Mouse (Mus musculus) ES-Bruce4 (cell line): ENCODE data around the gene Krtap4-16.

Experiments used
- CTCF ChIP-seq: IDR thresholded peaks from one replicate; pipeline ENCODE4 v1.8.1; 2011; ENCODE audit warnings: low read depth, low read length
- EP300 ChIP-seq: IDR thresholded peaks from 2 replicates; pipeline ENCODE4 v1.6.1; 2011; ENCODE audit warnings: low read depth, low read length; ENCODE audit not compliant: insufficient read depth
- POLR2A ChIP-seq: IDR thresholded peaks from one replicate; pipeline ENCODE4 v1.8.1; 2011; ENCODE audit warnings: low read length; ENCODE audit not compliant: insufficient read depth

GRCm38 (mm10) chr11:99851508-99851907 lies at the start of gene Krtap4-16:
- no peak for TF ChIP-seq CTCF
- no peak for TF ChIP-seq POLR2A
- no peak for TF ChIP-seq EP300
